Mouse (Mus musculus) left cerebral cortex, postnatal 4 days (tissue): Measurements from ENCODE around the gene Wipf2. TPM values are rescaled to one million over a fixed set of nuclear protein-coding genes. Genes with fewer than 3 reads are reported as not detected.
A peak's percentile ranks its signal among the peaks of the same experiment; 100 is the strongest.

ENCODE experiments used
- DNase-seq: peaks from one replicate; pipeline ENCODE4 v3.0.0-alpha.2; 2022
- intact Hi-C: fragments of 180-260 bp; cut with DNase I; formaldehyde crosslinking; loops from one replicate; pipeline ENCODE4 v1.15.1; 2025
- total RNA-seq, 2 experiments: library from RNA; stranded (reverse); gene quantifications; 2 replicates each; pipeline ENCODE4 v1.2.3; 2021

Wipf2 gene
- total RNA-seq, 2 experiments from 2014 or later = 22.1 to 24.3 TPM

DNA sequence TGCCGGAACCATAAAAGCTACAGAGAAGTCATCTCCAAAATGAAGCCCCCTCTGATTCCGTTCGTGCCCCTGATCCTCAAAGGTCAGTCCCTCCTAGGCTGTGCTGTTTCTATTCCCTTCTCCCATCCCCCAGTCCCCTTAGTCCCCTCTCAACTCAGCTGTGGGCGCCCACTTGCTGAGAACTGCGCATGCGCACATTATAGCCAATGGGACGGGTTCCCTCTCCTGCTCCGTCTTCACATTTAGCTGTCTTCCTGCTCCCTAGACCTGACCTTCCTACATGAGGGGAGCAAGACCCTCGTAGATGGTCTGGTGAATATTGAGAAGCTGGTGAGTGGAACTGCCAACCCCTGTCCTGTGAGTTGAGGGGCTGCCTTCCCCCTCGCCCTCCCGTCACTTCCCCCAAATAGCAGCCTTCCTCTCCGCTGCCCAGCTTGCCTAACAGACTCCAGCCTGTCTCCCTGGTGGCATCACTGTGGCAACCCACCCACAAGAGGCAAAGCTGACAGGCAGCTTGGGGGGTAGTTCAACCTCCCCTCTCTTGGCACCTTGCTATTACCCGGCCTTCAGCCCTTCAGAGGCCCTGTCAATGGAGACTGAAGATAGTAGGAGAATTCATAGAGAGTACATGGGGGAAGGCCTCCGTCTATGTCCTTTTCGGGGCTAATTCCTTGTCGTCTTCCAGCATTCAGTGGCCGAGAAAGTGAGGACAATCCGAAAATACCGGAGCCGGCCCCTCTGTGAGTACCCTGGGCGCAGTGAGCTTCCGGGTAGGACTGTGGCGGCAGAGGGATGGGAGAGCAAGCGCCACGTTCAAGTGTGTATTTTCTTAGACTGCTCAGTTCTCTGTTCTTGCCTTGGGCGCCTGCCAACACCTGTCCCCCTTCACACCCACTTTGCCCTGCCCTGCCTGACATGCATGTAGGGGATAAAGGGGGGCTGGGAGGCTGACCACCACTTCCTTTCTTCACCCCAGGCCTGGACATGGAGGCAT, 13.0 kb upstream of the Wipf2 start:
- peak; percentile 69 for DNase-seq
- intact Hi-C loops = no loop called here

DNA sequence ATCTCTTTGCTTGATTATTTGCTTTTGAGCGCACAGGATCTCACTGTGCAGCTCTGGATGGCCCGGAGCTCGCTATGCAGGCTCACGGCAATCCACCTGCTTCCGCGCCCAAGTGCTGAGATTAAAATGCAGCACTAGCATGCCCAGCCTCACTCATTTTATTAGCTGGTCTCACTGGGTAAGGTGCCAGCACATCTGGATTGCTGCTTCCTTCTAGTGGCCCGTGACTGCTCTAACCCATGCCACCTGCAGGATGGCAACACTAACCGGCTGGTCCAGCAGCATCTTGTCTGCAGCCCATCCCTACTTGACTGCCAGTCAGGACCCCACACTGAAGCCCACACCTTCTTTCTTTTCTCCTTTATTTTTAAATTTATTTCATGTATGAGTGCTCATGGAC, 9.3 kb upstream of the Wipf2 start:
- DNase-seq = no peak
- intact Hi-C loops = no loop called here

DNA sequence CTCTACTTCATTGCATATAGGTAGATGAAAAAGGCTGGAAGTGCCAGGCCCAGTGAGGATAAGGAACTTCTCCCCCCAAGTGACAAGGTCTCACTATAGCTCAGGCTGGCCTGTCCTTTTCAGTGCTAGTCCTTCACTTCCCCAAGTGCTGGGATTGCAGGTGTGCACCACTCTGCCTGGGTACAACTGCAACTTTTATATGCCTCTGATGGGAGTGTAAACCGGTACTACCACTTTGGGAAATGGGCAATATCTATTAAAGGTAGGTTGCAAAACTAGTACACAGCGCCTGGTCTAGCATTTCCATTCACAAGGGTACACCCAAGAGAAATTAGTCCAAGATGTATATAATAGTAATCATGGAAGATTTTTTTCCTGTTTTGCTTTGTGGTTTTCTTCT, 8.8 kb upstream of the Wipf2 start:
- DNase-seq = no peak
- intact Hi-C loops = no loop called here

DNA sequence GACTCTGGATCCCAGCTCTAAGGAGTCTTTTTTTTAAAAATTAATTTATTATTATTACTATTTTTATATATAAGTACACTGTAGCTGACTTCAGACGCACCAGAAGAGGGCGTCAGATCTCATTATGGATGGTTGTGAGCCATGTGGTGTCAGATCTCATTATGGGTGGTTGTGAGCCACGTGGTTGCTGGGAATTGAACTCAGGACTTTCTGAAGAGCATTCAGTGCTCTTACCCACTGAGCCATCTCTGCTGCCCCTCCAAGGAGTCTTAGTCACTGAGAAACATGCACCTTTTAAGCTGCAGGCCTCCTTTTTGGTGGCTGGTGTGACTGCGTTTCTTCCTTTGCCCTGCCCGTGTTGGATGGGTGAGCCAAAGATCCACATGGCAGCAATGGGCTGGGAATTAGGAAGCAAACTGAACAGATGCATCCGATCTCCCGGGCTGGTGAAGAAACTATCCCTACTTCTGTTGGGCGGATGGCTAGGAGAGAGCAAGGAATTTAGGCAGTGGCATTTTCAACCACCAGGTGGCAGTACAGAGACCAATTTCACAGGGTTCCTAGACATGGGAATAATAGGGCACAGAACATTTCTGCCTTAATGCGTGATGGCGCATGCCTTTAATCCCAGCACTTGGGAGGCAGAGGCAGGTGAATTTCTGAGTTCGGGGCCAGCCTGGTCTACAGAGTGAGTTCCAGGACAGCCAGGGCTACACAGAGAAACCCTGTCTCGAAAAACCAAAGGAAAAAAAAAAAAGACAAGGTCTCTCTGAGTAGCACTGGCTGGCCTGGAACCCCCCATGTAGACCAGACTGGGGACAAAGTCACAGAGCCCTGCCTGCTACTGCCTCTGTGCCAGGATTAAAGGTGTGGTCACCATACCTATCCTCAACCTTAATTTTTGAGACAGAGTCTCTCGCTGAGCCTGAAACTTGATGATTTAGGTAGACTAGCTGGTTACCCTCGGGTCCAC, 4.4 kb upstream of the Wipf2 start:
- DNase-seq = peak; percentile 89
- intact Hi-C loops = no loop called here

DNA sequence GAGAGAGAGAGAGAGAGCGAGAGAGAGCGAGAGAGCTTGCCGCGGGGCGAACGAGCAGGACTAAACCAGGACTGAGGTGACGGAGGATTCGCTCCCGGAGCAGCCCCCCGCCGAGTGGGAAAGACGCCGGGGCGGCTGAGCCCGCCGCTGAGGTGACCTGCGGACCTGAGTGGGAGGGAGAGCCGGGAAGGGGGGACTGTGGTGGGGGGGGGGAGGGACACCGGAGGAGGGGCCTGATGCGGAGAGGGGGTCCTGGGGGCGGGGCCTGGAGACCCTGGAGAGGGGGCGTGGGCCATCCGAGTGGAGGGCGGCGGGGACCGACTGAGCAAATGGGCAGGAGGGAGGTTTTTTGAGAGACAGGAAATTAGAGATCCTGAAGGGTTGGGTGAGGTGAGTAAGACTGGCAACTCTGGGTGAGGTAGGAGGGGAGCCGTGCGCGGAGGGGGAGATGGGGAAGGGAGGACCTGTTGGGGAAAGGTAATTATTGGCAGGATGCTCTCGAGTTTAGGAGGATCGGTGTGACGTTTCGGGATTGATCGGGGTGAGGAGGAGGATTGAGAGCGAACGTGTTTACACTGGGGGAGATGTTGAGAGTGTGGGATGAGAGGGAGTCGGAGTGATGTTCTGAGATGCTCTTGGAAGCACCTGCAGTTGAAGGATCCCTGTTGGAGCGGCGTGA, 452 bp downstream of the Wipf2 start:
- peak; percentile 88 for DNase-seq
- intact Hi-C loops = no loop called here

DNA sequence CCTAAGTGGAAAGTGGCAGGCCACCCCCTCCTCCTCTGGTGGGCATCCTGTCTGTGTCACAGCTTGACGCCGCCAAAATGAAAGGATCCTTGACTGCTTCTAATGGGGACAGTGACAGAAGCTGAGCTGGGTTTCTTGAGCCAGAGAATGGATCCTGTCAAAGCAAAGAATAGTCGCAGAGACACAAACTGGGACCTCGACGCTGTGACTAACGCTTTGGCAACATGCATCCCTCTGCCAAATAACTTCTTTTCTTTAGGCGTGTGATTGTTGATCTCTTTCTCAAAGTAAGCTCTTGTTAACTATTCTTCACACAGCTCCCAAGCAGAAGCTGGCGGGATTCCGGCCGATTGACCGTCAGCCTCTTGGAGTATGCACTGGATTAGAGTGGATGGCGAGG, 3.9 kb downstream of the Wipf2 start:
- intact Hi-C loops = no loop called here
- peak; percentile 73 for DNase-seq

DNA sequence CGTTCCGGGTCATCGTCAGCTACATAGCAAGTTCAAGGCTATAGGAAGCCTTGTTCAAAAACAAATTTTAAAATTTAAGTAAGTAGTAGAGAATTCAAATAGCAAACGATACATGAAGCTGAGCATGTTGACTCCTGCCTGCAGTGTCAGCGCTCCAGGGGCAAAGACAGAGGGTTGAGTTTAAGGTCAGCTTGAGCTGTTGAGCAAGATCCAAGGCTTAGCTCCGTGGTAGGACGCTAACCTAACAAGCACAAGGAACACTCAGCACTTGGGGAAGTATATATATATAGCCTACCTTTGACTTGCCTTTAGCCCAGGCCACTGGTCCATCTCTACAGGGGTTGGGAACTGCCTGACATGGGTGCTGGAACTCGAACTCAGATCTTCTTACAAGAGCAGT, 6.5 kb downstream of the Wipf2 start:
- intact Hi-C loops = no loop called here

DNA sequence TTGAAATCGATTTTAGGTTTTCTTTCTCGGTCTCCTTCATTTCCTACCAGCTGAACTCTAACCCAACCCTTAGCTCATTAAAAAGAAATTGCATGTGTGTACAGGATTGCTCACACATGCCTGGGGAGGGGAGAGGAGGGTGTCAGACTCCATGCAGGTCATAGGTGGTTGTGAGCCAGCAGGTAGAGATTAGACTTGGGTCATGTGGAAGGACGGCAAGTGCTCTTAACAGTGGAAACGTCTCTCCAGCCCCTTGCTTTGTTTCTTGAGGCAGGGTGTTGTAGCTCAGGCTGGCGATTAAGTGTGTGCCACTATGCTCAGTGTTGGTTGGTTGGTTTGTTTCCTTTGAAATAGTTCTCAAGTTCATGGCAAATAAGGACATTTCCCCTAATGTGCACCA, 7.4 kb downstream of the Wipf2 start:
- DNase-seq = no peak
- intact Hi-C loops = no loop called here

More for the DNA sequence above, 6.5 kb downstream of the Wipf2 start:
- DNase-seq = no peak

DNA sequence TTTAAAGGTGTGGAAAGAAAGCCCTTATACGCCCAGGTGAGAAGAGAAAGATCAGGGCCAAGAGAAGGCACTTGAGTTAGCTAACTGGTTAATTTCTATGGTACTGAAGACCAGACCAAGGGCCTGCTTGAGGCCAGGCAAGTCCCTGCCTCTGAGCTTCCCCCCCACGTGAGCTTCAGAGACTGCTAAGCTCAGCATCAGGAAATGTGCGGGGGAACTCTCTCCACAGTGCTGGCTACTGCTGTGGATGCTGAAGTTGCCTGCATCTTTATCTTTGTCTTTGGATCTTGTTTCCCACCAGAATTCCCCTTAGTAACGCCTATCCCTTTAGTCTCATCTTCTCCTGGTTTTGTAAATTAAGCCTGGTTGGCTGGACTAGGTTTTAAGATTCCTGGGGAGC, 8.0 kb downstream of the Wipf2 start:
- DNase-seq = no peak
- intact Hi-C loops = no loop called here

DNA sequence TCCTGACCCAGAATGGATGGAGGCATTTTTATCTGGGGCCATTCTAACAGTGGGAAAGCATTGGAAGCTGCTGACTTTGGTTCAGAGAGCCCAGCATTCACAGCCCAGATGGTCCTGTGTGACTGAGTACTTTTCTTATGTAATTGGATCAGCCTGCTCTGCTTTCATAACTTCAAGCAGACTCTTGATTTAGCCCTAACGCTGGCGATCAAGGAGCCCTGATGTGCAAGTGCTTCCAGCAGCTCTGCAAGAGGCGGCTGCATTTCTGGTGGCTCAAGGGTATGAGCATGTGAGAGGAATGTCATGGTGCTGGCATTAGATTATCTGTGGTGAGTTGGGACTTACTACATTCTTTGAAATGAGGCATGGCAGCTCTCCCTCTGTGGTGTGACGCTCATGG, 8.6 kb downstream of the Wipf2 start:
- no peak for DNase-seq
- intact Hi-C loops = no loop called here

DNA sequence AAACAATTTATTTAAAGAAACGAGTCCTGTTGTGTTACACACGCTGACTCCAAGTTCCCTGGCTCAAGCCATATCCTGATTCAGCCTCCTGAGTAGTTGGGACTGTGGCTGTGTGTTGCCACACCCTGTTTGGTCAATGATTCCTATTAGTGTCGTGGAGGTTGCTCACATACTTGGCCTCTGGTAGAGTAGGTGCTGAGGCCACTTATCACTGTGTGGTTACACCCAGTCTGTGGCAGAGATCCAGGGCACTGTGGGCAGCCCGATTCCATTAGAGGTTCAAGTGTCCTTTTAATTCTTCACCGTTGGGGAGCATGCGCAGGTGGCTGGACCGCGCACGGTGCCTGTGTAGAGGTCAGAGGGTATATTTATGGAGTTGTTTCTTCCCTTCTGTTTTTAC, 10.5 kb downstream of the Wipf2 start:
- intact Hi-C loops = no loop called here

DNA sequence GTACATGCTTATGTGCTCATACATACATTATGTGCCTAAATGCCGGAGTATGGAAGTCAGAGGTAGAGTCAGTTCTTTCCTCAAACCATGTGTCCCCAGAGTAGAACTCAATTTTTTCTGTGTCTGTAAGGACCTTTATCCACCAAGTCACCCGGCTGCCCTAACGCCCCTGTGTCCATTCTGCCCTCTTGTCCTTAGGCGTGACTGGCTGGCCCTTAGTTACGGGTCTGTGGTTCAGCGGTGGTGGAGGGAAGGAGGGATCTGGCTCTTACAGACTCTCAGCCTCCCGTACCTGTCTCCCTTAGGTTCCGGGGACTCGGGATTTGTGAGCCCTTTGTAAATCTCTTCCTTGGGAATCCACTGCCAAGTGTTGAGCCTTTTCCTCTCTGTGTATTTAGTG, 13.6 kb downstream of the Wipf2 start:
- no peak for DNase-seq
- intact Hi-C loops = no loop called here

More for the DNA sequence above, 10.5 kb downstream of the Wipf2 start:
- DNase-seq = no peak

DNA sequence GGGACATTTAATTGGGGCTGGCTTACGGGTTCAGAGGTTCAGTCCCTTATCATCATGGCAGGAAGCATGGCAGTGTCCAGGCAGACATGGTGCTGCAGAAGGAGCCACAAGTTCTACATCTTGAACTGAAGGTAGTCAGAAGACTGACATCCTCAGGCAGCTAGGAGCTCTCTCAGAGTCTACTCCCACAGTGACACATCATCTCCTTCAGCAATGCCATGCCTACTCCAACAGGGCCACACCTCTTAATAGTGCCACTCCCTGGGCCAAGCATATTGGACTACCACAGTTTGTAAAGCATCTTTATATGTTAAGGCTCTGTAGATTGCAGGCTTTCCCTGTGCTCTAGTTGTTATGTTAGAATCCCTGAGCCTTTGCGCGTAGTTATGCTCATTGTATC, 24.3 kb downstream of the Wipf2 start:
- DNase-seq = no peak
- intact Hi-C loops = no loop called here

DNA sequence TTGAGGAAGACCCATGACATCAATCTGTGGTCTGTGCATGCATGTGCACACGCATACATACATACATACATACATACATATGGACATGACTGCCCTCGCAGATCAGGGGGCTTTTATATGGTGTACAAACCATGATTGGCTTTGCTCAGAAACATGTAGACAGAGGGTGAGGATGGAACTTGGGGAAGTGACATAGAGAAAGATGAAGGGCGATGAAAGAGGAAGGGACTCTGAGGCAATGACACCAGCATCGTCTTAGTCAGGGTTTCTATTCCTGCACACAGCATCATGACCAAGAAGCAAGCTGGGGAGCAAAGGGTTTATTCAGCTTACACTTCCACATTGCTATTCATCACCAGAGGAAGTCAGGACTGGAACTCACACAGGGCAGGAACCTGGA, 25.6 kb downstream of the Wipf2 start:
- DNase-seq = no peak
- intact Hi-C loops = no loop called here

DNA sequence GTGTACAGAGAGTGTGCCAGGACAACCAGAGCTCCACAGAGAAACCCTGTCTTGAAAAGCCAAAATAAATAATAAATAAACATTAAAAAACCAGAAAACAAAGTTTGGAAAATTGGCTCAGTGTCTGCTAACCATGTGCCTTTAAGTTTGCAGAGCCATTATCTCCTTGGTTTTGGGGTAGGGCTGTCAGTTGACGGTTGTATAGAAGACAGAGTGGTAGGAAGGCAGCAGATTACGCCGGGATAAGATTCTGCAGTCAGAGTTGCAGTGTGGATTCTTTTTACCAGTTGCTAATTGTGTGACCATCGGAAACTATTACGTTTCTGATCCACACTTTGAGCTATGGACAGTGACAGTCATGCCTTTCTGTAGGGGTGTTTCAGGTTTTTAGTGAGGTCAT, 26.5 kb downstream of the Wipf2 start:
- no peak for DNase-seq
- intact Hi-C loops = no loop called here

DNA sequence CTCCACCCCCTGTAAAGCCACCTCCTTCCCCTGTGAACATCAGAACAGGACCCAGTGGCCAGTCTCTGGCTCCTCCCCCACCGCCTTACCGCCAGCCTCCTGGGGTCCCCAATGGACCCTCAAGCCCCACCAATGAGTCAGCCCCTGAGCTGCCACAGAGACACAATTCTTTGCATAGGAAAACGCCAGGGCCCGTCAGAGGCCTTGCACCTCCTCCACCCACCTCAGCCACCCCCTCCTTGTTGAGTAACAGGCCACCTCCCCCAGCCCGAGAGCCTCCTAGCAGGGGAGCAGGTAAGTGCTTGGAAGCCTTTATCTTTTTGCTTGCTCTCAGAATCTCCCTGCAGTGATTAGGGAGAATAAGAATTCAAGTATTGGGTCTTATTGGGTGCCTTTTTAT, 29.0 kb downstream of the Wipf2 start:
- intact Hi-C loops = no loop called here
- no peak for DNase-seq

DNA sequence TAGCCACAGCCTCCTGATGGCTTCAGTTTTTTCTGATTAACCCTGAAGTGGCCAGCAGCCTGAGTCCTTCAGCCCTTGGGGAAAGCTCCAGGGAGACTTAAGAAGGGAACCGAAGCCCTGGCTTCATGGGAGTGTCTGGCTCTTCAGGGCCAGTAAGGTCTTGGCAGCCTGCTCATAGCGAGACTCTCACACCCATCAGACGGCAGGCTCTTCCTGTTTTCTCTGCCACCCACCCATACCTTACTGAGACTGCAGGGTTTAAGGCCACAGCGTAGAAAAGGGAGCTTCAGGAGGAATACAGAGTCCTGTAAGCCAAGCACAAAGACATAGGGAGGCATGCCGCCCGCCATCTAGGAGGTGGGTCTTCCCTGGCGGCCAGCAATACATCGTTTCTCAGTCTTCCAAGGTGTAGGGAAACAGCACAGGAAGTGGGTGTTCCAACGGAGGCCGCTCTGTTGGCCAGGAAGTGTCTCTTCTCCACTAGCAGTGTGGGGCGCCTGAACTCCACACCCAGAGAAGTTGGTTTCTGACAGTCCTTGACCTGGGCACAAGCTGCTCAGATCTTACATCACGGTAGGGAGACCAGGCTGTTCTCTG, 37.2 kb downstream of the Wipf2 start:
- no peak for DNase-seq
- intact Hi-C loops = no loop called here

DNA sequence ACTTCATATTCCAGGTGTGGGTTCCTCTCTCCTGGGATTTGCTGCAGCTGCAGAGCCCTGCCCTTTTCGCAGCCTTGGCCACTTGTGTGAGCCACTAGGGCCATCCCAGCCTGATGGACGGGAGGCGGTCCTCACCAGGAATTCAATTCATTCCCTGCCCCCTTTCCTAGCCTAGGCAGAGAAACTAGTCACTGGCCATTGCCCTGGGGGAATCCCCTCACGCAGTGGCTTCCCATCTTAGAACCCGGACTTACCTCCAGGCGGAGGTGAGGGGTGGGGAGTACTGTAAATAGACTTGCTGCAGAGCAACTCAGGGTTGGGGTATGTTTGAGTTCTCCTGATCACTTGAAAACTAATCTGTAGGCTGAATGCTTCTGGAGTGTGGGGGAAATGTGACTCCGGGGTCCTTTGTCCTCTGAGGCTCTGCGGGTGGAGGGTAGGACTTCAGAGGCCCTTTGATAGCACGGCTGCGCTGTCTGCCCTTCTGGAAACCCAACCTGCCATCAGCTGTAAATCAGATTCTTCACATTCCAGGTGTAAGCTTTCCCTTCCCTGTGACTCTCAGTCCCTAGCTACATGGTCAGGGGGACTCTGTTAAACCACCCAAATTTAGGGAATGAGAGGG, 39.3 kb downstream of the Wipf2 start:
- intact Hi-C loops = no loop called here
- no peak for DNase-seq

DNA sequence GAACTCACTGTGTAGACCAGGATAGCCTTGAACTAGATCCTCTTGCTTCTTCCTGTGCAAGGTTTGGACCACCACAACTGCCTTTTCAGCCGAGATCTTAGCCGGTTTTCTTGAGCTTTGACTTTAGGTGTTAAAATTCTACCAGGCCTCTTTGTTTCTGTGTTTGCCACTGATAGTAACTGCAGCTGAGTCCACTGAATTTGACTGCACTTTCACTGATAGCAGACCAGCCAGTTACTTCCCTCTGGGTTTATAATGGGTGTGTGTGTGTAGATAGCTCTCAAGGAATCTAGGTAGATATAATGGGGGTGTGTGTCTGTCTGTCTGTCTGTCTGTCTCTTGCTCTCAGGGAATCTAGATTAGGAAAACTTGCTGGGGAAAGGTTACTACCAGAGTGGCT, 41.1 kb downstream of the Wipf2 start:
- DNase-seq = no peak
- intact Hi-C loops = no loop called here

DNA sequence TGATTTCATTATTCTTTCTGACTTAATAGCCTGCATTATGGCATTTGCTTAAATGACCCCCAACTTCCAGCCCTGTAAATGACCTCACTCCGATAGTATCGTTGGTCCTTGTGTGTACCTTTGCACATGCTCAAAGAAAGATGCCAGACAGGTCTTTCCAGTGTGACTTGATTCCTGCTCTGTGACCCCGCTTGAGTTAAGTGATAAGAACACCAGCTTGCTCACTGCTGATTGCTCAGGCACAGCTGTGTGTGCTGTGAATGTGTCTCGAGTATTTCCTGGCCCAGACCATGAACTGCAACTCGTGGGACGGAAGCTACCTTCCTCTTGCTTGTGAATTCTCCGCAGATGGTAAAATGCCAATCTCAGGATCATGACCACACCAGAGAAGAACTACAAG, 41.6 kb downstream of the Wipf2 start:
- intact Hi-C loops = no loop called here
- no peak for DNase-seq
